Mouse (Mus musculus) limb, embryonic 14.5 days (tissue): ENCODE measurements at regions not wholly inside any gene's neighbourhood (a gene's known extent, or its start where the extent isn't known, plus 50 kb on each side); places are given as distances from the start of the nearest gene placed in this dataset.

Source experiments
- ATAC-seq: fragments of 200-750 bp; cut with Nextera tagmentation; 2 replicates; pipeline ENCODE4 v1.8.0; 2017; ENCODE audit warnings: low read depth, moderate number of reproducible peaks, moderate TSS enrichment; ENCODE audit not compliant: low FRiP score
- DNase-seq: peaks from one replicate; pipeline ENCODE4 v3.0.0-alpha.2; 2015; ENCODE audit warnings: low spot score
- H3K27ac ChIP-seq: fragments of 300-500 bp; sonication (generic); replicated peaks from 2 replicates; pipeline ENCODE4 v1.5.1; 2014; ENCODE audit warnings: low read depth, mild to moderate bottlenecking, low read length, moderate library complexity, mixed read lengths
- H3K27me3 ChIP-seq: fragments of 300-500 bp; sonication (generic); 2 replicates; pipeline ENCODE4 v1.6.1; 2014; ENCODE audit warnings: low read length, mixed read lengths; ENCODE audit not compliant: control insufficient read depth, insufficient read depth
- H3K36me3 ChIP-seq: fragments of 300-500 bp; sonication (generic); 2 replicates; pipeline ENCODE4 v1.6.1; 2014; ENCODE audit warnings: mild to moderate bottlenecking, low read length, moderate library complexity, mixed read lengths; ENCODE audit not compliant: control insufficient read depth, insufficient read depth
- H3K4me1 ChIP-seq: fragments of 300-500 bp; sonication (generic); 2 replicates; pipeline ENCODE4 v1.6.1; 2014; ENCODE audit warnings: antibody characterized with exemption, low read length, mixed read lengths; ENCODE audit not compliant: control insufficient read depth, insufficient read depth
- H3K4me2 ChIP-seq: fragments of 300-500 bp; sonication (generic); replicated peaks from 2 replicates; pipeline ENCODE4 v1.6.1; 2014; ENCODE audit warnings: low read depth, mild to moderate bottlenecking, low read length, moderate library complexity; ENCODE audit not compliant: severe bottlenecking
- H3K4me3 ChIP-seq: fragments of 300-500 bp; sonication (generic); replicated peaks from 2 replicates; pipeline ENCODE4 v1.5.1; 2014; ENCODE audit warnings: low read length
- H3K9ac ChIP-seq: fragments of 300-500 bp; sonication (generic); 2 replicates; pipeline ENCODE4 v1.6.1; 2014; ENCODE audit warnings: mild to moderate bottlenecking, low read depth, low read length, moderate library complexity; ENCODE audit not compliant: severe bottlenecking
- H3K9me3 ChIP-seq: fragments of 300-500 bp; sonication (generic); 2 replicates; pipeline ENCODE4 v1.6.1; 2016; ENCODE audit warnings: low read length; ENCODE audit not compliant: control insufficient read depth
- POLR2A ChIP-seq: fragments of 200-500 bp; IDR thresholded peaks from 2 replicates; pipeline ENCODE4 v1.8.0; 2012; ENCODE audit warnings: inconsistent platforms, mild to moderate bottlenecking, moderate library complexity, borderline replicate concordance; ENCODE audit not compliant: insufficient read depth, insufficient read length; ENCODE audit errors: extremely low read depth
- WGBS: fragments of 180-500 bp; shearing (Covaris S2); extraction: QIAGEN DNeasy Blood & Tissue Kit; methylation state at CpG from one replicate; pipeline ENCODE4 v1.1.7; 2014; 5-methylcytosine and 5-hydroxymethylcytosine counted together

DNA sequence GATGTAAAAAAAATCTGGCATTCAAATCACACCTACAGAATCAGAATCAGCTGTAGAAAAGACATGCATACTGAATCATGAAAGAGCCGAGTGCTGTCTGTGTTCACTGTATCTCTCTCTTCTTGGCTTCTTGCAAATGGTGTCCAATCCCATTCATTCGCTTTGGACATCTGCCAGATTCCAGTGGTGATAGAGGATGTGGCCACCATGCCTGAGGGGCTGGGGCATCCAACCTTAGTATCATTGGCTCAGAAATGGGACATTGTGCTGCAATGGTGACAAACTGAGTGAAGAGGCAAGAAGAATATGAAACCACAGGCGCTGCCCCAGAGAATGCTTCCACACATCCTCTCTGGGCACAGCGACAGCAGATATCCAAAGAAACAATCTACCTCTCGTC is 555.2 kb downstream of the Defb40 start:
- Histone ChIP-seq H3K36me3 (no peaks in the 10 kb centered on the region), H3K27ac (no peak overlapping the region), H3K27me3 (no peaks in the 10 kb centered on the region), H3K9ac (no peak overlapping the region), H3K4me1 (no peaks in the 10 kb centered on the region), H3K4me2 (no peak overlapping the region), H3K4me3 (no peak overlapping the region), H3K9me3 (0 out of 2 replicates have a peak, but pooled peaks cover 2% of the 10 kb centered on the region)
- WGBS = 82% methylated on average over 5 of the region's 5 CpGs
- DNase-seq (no peak), ATAC-seq (no peak)
- no peak for TF ChIP-seq POLR2A

- Histone ChIP-seq H3K4me2 (no peak overlapping the region), H3K36me3 (no peaks in the 10 kb centered on the region), H3K9ac (no peak overlapping the region), H3K4me1 (no peaks in the 10 kb centered on the region), H3K27me3 (no peaks in the 10 kb centered on the region), H3K4me3 (no peak overlapping the region), H3K27ac (no peak overlapping the region), H3K9me3 (no peaks in the 10 kb centered on the region)
- DNase-seq (no peak), ATAC-seq (no peak)
- 85% methylated on average over 2 of the region's 2 CpGs for WGBS
- TF ChIP-seq POLR2A = no peak
Observed at GRCm38 (mm10) chr8:18412470-18412869, 565.6 kb downstream of the Defb40 start.

DNA sequence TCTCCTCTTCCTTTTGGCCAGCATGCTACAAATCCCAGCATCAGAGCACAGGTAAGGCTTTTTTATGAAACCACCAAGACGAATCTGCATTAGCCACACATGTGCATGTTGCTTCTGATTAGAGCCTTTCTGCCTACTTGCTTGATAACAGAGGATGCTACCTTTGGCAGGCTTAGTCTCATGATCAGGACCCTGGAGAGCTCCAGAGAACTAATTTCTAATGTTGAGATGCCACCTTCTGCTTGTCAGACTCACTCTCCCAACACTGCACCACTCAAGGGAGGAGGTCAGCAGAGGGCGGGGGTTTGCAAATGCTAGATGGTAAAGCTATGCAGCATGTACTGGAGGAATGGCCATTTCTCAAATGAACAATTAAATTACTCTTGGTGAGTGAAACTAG is 571.6 kb downstream of the Defb40 start:
- no peak for TF ChIP-seq POLR2A

DNA sequence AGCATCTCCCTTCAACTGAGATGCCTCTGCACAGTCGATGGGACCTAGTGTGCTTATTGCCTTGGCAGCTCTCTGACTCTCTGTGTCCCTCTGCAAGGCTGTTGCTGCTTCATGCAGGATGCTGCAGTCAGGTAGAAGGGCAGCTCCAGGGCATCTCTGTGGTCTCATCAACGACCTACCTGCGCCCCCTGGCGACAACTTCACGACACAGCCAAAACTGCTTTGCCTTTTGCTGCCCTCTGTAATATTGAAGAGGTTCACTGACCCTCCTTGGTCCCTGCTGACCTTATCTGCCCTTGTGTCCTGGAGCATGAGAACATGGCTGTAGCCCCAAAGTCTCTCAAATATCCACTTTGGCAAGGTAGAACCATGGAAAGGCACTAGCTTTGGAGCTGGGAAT is 589.7 kb downstream of the Defb40 start:
- Histone ChIP-seq H3K4me3 (no peak overlapping the region), H3K36me3 (no peaks in the 10 kb centered on the region), H3K9me3 (no peaks in the 10 kb centered on the region), H3K4me2 (no peak overlapping the region), H3K4me1 (no peaks in the 10 kb centered on the region), H3K9ac (no peak overlapping the region), H3K27me3 (no peaks in the 10 kb centered on the region), H3K27ac (no peak overlapping the region)
- ATAC-seq = no peak
- no peak for DNase-seq
- TF ChIP-seq POLR2A = no peak
- WGBS = 3% methylated on average over 5 of the region's 5 CpGs

More for the DNA sequence above, 571.6 kb downstream of the Defb40 start:
- no peak overlapping the region for H3K27ac ChIP-seq
- no peaks in the 10 kb centered on the region for H3K27me3 ChIP-seq
- no peaks in the 10 kb centered on the region for H3K4me1 ChIP-seq
- DNase-seq (peak; percentile 27), ATAC-seq (no peak)
- H3K4me2 ChIP-seq = no peak overlapping the region
- no peaks in the 10 kb centered on the region for H3K9me3 ChIP-seq
- no peak overlapping the region for H3K9ac ChIP-seq
- H3K4me3 ChIP-seq = no peak overlapping the region
- WGBS = 61% methylated on average over 2 of the region's 2 CpGs
- no peaks in the 10 kb centered on the region for H3K36me3 ChIP-seq

GRCm38 (mm10) chr8:18381615-18382178 is 596.4 kb downstream of the Defb40 start:
- no peaks in the 10 kb centered on the region for H3K9me3 ChIP-seq
- 14% methylated on average over 3 of the region's 3 CpGs for WGBS
- H3K36me3 ChIP-seq = no peaks in the 10 kb centered on the region
- DNase-seq (no peak), ATAC-seq (no peak)
- no peak overlapping the region for H3K9ac ChIP-seq
- no peak overlapping the region for H3K4me2 ChIP-seq
- H3K27ac ChIP-seq = no peak overlapping the region
- H3K4me1 ChIP-seq = no peaks in the 10 kb centered on the region
- no peaks in the 10 kb centered on the region for H3K27me3 ChIP-seq
- no peak overlapping the region for H3K4me3 ChIP-seq
- TF ChIP-seq POLR2A = no peak

GRCm38 (mm10) chr8:18348716-18349115 is 629.3 kb downstream of the Defb40 start:
- H3K36me3 ChIP-seq = no peaks in the 10 kb centered on the region
- ATAC-seq = no peak
- H3K9ac ChIP-seq = no peak overlapping the region
- H3K4me3 ChIP-seq = no peak overlapping the region
- 87% methylated on average over 4 of the region's 4 CpGs for WGBS
- DNase-seq = no peak
- H3K4me1 ChIP-seq = no peaks in the 10 kb centered on the region
- H3K27ac ChIP-seq = no peak overlapping the region
- H3K27me3 ChIP-seq = no peaks in the 10 kb centered on the region
- no peak for TF ChIP-seq POLR2A
- no peaks in the 10 kb centered on the region for H3K9me3 ChIP-seq
- H3K4me2 ChIP-seq = no peak overlapping the region
